Mouse (Mus musculus): ENCODE data around the gene Npas3.
A peak's percentile ranks its signal among the peaks of the same experiment; 100 is the strongest.
"Not testable (repeated sequence)": the region's sequence is repeated elsewhere in the genome, so short reads cannot be mapped to it uniquely, and the experiment has no call there.

Npas3 gene

GRCm38 (mm10) chr12:53248101-53248727 lies at the start of gene Npas3:
Gene Npas3 (plus strand): TSS chr12:53248677.
- DNase-seq = peak; percentile 40 to 45

- DNase-seq = no peak
These were observed 31.3 kb upstream of the Npas3 start for GRCm38 (mm10) chr12:53217141-53217540.

- peak in 1 of 2 experiments; percentile 7 for DNase-seq
These were observed 25.7 kb upstream of the Npas3 start for GRCm38 (mm10) chr12:53222742-53223141.

- no peak for DNase-seq
These were observed 21.1 kb upstream of the Npas3 start for GRCm38 (mm10) chr12:53227356-53227755.

GRCm38 (mm10) chr12:53229419-53229818 lies 19.1 kb upstream of the Npas3 start:
- no peak for DNase-seq

GRCm38 (mm10) chr12:53246181-53246580 lies 2.3 kb upstream of the Npas3 start:
- no peak for DNase-seq

- DNase-seq = peak; percentile 19 to 20
These were observed 1.6 kb upstream of the Npas3 start for GRCm38 (mm10) chr12:53246581-53247490.

GRCm38 (mm10) chr12:53247491-53248035 lies 914 bp upstream of the Npas3 start:
- DNase-seq = no peak

- DNase-seq = peak; percentile 15 to 16
These were observed 319 bp downstream of the Npas3 start for GRCm38 (mm10) chr12:53248796-53249195.

GRCm38 (mm10) chr12:53251701-53252181 lies 3.3 kb downstream of the Npas3 start:
- peak; percentile 24 to 26 for DNase-seq

- peak; percentile 44 to 53 for DNase-seq
These were observed 3.7 kb downstream of the Npas3 start for GRCm38 (mm10) chr12:53252213-53252571.

GRCm38 (mm10) chr12:53252572-53253422 lies 4.3 kb downstream of the Npas3 start:
- peak; percentile 52 to 53 for DNase-seq

GRCm38 (mm10) chr12:53253461-53254159 lies 5.1 kb downstream of the Npas3 start:
- DNase-seq = peak; percentile 25 to 52

- DNase-seq = no peak
These were observed 5.6 kb downstream of the Npas3 start for GRCm38 (mm10) chr12:53254160-53254480.

GRCm38 (mm10) chr12:53274502-53274901 lies 26.0 kb downstream of the Npas3 start:
- not testable (repeated sequence) for DNase-seq

GRCm38 (mm10) chr12:53277393-53277792 lies 28.9 kb downstream of the Npas3 start:
- no peak for DNase-seq

- DNase-seq = no peak
These were observed 41.9 kb downstream of the Npas3 start for GRCm38 (mm10) chr12:53290341-53290740.

- no peak for DNase-seq
These were observed 42.4 kb downstream of the Npas3 start for GRCm38 (mm10) chr12:53290846-53291245.

- DNase-seq = peak in 1 of 2 experiments; percentile 32
These were observed 43.5 kb downstream of the Npas3 start for GRCm38 (mm10) chr12:53292010-53292409.

- peak in 1 of 2 experiments; percentile 7 for DNase-seq
These were observed 44.2 kb downstream of the Npas3 start for GRCm38 (mm10) chr12:53292508-53293300.

GRCm38 (mm10) chr12:53294011-53294410 lies 45.5 kb downstream of the Npas3 start:
- no peak for DNase-seq

Data from cerebellum, postnatal 14 days (tissue).